Mouse (Mus musculus): ENCODE measurements around the gene Vmn1r173. TPM values are rescaled to one million over a fixed set of nuclear protein-coding genes. Genes with fewer than 3 reads are reported as not detected.

Vmn1r173 gene
- polyA plus RNA-seq (2012; rRNA removed; ENCODE audit: low replicate concordance) = not detected in 2 replicates

GRCm38 (mm10) chr7:23700403-23700802 lies at the start of gene Vmn1r173:
Gene Vmn1r173, plus strand, starts transcription at chr7:23700703.

GRCm38 (mm10) chr7:23658016-23658415 lies 42.5 kb upstream of the Vmn1r173 start, which contains the start of gene Vmn1r172:
Gene Vmn1r172, plus strand, starts transcription at chr7:23658316.

GRCm38 (mm10) chr7:23751970-23752369 lies 51.5 kb downstream of the Vmn1r173 start, which contains the start of gene Vmn1r174:
Gene Vmn1r174, plus strand, starts transcription at chr7:23752270.

Other genes starting within 250 kb of the Vmn1r173 start
- not detected in 2 replicates for gene Vmn1r167, start 193.5 kb upstream of the Vmn1r173 start, polyA plus RNA-seq (2012; rRNA removed; ENCODE audit: low replicate concordance)
- not detected in 2 replicates for gene Vmn1r168, start 161.0 kb upstream of the Vmn1r173 start, polyA plus RNA-seq (2012; rRNA removed; ENCODE audit: low replicate concordance)
- not detected in 2 replicates for gene Vmn1r169, start 125.2 kb upstream of the Vmn1r173 start, polyA plus RNA-seq (2012; rRNA removed; ENCODE audit: low replicate concordance)
- gene Vmn1r170, start 94.5 kb upstream of the Vmn1r173 start, polyA plus RNA-seq (2012; rRNA removed; ENCODE audit: low replicate concordance) = not detected in 2 replicates
- gene Vmn1r171, start 70.0 kb upstream of the Vmn1r173 start, polyA plus RNA-seq (2012; rRNA removed; ENCODE audit: low replicate concordance) = not detected in 2 replicates
- not detected in 2 replicates for gene Vmn1r172, start 42.4 kb upstream of the Vmn1r173 start, polyA plus RNA-seq (2012; rRNA removed; ENCODE audit: low replicate concordance)
- not detected in 2 replicates for gene Vmn1r174, start 51.6 kb downstream of the Vmn1r173 start, polyA plus RNA-seq (2012; rRNA removed; ENCODE audit: low replicate concordance)
- not detected in 2 replicates for gene Vmn1r175, start 109.9 kb downstream of the Vmn1r173 start, polyA plus RNA-seq (2012; rRNA removed; ENCODE audit: low replicate concordance)
- gene Vmn1r176, start 136.7 kb downstream of the Vmn1r173 start, polyA plus RNA-seq (2012; rRNA removed; ENCODE audit: low replicate concordance) = not detected in 2 replicates
- gene Vmn1r177, start 165.7 kb downstream of the Vmn1r173 start, polyA plus RNA-seq (2012; rRNA removed; ENCODE audit: low replicate concordance) = not detected in 2 replicates
- gene Vmn1r178, start 191.3 kb downstream of the Vmn1r173 start, polyA plus RNA-seq (2012; rRNA removed; ENCODE audit: low replicate concordance) = not detected in 2 replicates
- gene Vmn1r179, start 226.3 kb downstream of the Vmn1r173 start, polyA plus RNA-seq (2012; rRNA removed; ENCODE audit: low replicate concordance) = not detected in 2 replicates
- gene Vmn1r180, start 249.9 kb downstream of the Vmn1r173 start, polyA plus RNA-seq (2012; rRNA removed; ENCODE audit: low replicate concordance) = not detected in 2 replicates